Mouse (Mus musculus): ENCODE measurements at regions not wholly inside any gene's neighbourhood (a gene's known extent, or its start where the extent isn't known, plus 50 kb on each side); places are given as distances from the start of the nearest gene placed in this dataset.

GRCm38 (mm10) chr7:66593619-66594018 lies 95.8 kb downstream of the Asb7 start:
- intact Hi-C loops (cut with DNase I): no loop called here

GRCm38 (mm10) chr7:66591594-66592290 lies 97.7 kb downstream of the Asb7 start:
- intact Hi-C loops (cut with DNase I): no loop called here

GRCm38 (mm10) chr7:66586511-66586910 lies 102.9 kb downstream of the Asb7 start:
- intact Hi-C loops (cut with DNase I): no loop called here

- intact Hi-C loops (cut with DNase I): no loop called here
Measured at GRCm38 (mm10) chr7:66580687-66581151, 108.7 kb downstream of the Asb7 start.

- intact Hi-C loops (cut with DNase I): no loop called here
Measured at GRCm38 (mm10) chr7:66576261-66576660, 113.1 kb downstream of the Asb7 start.

DNA sequence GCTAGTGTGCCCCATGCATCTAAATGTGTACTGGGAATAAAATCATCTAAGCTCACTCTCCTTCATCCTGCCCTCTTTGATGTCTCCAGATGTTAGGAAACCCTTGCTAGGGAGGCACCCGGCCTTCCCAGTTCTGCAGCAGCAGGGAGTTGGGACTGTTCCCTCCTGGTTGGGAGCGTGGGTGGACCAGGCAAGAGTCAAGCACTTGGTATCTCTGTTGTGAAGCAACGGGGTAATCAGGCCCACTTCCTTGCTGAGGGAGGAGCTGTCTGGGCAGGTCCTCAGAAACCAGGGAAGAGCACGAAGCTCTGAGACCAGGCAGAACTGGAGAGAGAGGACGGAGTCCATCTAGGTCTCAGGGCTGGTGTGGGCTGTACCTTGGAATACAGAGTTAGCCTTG lies 117.9 kb downstream of the Asb7 start:
- intact Hi-C loops (cut with DNase I): no loop called here

DNA sequence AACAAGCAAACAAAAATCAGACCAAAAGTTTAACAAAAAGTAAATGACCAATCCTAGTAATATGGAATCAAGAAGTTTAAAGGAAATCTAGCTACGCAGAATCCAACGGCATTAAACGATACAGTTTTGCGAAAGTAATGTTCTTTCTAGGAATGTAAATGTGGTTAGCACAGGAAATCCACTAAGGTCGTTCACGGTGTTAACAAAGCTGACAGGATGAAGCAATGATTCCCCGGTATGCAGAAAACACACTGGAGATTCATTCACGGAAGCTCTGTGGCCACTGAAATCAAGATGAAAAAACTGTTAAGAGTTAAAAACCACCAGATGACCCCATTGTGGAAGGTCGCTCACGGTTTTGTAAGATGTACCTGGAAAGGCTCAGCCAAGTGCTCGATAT lies 120.4 kb upstream of the Aldh1a3 start:
- intact Hi-C loops (cut with DNase I): no loop called here

DNA sequence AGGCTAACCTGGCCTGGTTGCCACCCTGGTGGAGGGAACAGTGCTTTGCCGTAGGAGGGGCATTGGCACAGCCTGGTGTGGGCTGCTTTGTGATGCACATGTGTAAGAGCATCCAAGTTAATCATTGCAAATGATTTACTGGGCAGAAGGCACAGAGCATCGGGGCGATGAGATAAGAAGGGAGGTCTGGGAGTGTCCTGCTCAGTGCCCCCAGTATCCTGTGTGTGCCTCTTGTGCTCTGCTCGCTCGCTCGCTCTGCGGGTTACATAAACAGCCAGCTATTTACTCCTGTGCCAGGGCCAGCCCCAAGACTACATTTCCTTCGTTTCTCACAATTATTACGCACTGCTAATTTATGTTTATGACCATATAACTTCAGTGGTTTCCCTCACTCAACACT lies 117.9 kb upstream of the Aldh1a3 start:
- intact Hi-C loops (cut with DNase I): no loop called here

GRCm38 (mm10) chr7:66544352-66545053 lies 117.2 kb upstream of the Aldh1a3 start:
- intact Hi-C loops (cut with DNase I): no loop called here

DNA sequence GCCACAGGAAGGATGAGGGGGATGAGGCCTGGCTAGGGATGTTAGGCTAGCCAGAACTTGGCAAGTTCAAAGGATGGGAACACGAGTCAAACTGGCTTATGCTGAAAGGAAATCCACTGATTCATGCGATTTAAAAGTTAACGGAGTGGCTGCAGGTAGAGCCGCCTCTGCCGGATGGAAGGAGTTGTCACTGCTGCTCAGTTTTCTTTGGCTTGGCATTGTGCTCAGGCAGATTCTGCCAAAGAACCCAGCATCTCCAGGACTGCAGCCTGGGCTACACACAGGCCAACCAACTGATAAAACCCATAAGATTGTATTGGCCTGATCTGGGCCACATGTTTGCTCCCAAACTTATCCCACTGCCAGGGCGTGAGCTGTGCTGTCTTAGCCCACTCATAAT lies 105.3 kb upstream of the Aldh1a3 start:
- intact Hi-C loops (cut with DNase I): no loop called here

DNA sequence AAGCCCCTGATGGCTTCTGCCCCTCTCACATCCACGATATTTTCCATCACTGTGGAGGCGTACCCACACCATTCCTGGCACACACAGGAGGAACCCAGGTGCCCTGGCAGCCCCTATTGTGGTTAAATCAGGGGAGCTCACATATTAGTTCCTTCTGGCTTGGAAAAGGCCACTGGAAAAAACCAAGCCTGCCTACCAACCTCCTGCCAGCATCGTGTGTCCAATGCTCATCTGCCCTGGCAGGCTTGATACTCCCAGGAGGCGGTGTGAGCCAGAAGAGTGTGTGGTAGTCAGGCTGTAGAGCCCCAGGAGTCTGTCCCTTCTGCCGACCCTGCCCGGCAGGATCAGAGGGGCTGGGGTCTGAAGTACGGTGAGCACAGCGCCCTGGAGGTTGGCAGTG lies 104.7 kb upstream of the Aldh1a3 start:
- intact Hi-C loops (cut with DNase I): no loop called here

DNA sequence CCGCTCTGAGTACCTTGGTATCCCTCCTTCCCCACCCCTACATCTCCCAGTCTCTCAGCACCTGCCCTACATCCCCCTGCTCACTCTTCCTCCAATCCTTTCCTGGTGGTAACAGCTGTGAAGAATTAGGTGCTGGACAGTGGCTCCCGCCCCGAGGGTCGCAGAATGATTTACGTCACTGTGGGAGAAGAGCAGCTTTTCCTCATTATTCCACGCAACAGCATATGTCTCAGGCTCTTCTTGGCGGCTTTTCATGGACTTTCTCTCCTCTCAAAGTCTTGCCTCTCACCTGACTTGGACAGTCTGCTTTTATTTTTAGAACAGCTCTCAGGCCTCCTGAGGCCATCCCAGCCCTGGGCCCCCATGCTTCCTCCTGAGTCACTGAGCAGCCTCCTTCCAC lies 103.8 kb upstream of the Aldh1a3 start:
- intact Hi-C loops (cut with DNase I): no loop called here

DNA sequence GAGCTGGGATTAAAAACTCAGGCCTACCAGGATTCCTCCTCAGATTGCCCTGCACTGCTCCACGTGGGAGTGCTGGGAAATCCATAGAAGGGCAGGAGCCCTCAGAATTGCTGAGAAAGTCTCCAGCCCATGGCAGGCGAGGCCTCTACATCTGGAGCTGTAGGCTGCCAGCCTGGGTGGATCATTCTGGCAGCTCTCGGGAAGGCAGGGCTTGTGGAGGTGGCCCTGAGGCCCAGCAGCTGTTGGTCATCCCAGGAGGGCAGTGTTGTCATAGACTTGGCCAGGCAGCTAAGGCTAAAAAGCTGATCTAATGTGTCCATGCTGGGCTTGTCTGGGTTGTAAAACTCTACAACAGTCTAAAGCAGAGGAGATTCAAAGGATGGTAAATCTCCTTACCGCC lies 101.6 kb upstream of the Aldh1a3 start:
- intact Hi-C loops (cut with DNase I): loop anchor here (10.0 kb wide), 1 partner anchor 126 kb away; no protein-coding TSS in a partner anchor

GRCm38 (mm10) chr7:66523959-66524358 lies 96.6 kb upstream of the Aldh1a3 start:
- intact Hi-C loops (cut with DNase I): loop anchor here (10.0 kb wide), 1 partner anchor 131 kb away; no protein-coding TSS in a partner anchor

DNA sequence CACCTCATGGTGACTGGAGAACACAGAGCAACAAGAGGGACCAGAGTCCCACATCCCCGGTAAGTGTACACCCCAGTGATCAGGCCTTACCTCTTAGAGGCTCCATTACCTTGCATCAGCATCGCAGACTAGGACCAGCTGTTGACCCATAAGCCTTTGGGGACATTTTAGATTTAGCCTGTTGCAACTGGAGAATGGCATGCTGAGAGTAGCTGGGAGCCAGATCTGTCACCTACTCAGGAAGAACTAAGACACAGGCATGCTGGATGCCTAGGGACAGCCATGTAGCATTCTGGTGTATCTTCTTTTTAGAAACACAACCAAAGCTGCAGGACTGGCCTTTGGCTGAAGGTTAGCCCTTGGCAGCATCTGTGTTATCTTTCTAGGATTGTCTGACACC lies 94.2 kb upstream of the Aldh1a3 start:
- intact Hi-C loops (cut with DNase I): loop anchor here (10.0 kb wide), 1 partner anchor 133 kb away; no protein-coding TSS in a partner anchor

DNA sequence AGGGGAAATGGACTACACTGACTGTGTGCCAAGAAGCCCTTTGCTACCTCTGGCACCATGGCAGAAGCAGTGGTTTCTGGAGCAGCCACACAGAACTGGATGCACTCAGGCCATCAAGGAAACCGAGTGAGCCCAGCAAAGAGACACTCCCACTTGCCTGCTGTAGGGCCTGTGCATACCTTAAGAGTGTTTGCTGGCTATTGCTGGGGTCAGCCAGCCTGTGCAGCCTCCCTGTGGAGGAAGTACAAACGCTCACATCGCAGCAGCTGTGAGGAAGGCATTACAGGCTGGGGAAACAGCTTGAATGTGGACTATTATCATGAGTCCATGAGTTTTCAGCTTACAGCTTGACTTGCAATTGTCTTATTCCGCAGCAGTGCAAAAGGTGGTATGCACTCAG lies 88.8 kb upstream of the Aldh1a3 start:
- intact Hi-C loops (cut with DNase I): no loop called here

GRCm38 (mm10) chr7:66513411-66513810 lies 86.1 kb upstream of the Aldh1a3 start:
- intact Hi-C loops (cut with DNase I): no loop called here

GRCm38 (mm10) chr7:66505734-66506133 lies 78.4 kb upstream of the Aldh1a3 start:
- intact Hi-C loops (cut with DNase I): no loop called here

DNA sequence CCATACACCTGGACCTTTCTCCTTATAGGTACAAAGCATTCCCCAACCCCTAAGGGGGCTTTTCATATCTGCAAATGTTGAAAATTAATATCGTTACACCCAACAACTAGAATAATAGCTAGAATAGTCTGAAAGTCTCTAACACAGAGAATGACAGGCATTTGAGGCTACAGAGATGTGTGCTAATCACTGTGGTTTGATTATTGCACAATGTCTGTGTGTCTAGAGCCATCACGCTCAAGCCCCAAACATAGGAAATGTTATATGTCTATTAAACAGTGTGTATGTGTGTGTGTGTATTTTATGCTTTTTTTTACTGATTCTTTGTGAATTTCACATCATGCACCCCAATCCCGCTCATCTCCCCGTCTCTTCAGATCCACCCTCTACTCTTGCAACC lies 77.2 kb upstream of the Aldh1a3 start:
- intact Hi-C loops (cut with DNase I): no loop called here

GRCm38 (mm10) chr7:66501425-66501824 lies 74.1 kb upstream of the Aldh1a3 start:
- intact Hi-C loops (cut with DNase I): no loop called here

GRCm38 (mm10) chr7:66497480-66497879 lies 70.2 kb upstream of the Aldh1a3 start:
- intact Hi-C loops (cut with DNase I): no loop called here

- intact Hi-C loops (cut with DNase I): no loop called here
Measured at GRCm38 (mm10) chr7:66493216-66493885, 66.0 kb upstream of the Aldh1a3 start.
